Mouse (Mus musculus): Measurements from ENCODE around the gene Med25. TPM values are rescaled to one million over a fixed set of nuclear protein-coding genes. Genes with fewer than 3 reads are reported as not detected.

Gene Med25
- polyA plus RNA-seq, 1 experiment from 2014 or later, result 51.9 TPM

GRCm38 (mm10) chr7:44863982-44864494 lies 28.5 kb downstream of the Med25 start:
- no peak for ATAC-seq (replicated peaks; ENCODE audit: insufficient number of reproducible peaks, low FRiP score, low TSS enrichment)
- Histone ChIP-seq H3K9ac (ENCODE audit: low read depth, low read length) (no peak overlapping the region), H3K27ac (ENCODE audit: low read depth, low read length) (peak overlapping the region; percentile 32; the same call in 1 of the 2 replicates), H3K4me1 (ENCODE audit: control insufficient read depth, insufficient read depth, low read length) (peaks cover 45% of the 10 kb centered on the region), H3K9me3 (replicated peaks; ENCODE audit: control insufficient read depth, low read length) (no peaks in the 10 kb centered on the region), H3K36me3 (ENCODE audit: control insufficient read depth, insufficient read depth, low read length) (peaks cover 25% of the 10 kb centered on the region), H3K4me2 (no peak overlapping the region), H3K4me3 (ENCODE audit: low read depth, low read length) (no peak overlapping the region), H3K27me3 (ENCODE audit: control insufficient read depth, insufficient read depth, low read length) (no peaks in the 10 kb centered on the region)
- WGBS (ENCODE audit: insufficient replicate concordance), result 88% methylated on average over 11 of the region's 11 CpGs

- H3K9ac ChIP-seq (ENCODE audit: low read depth, low read length), result no peak overlapping the region
- no peaks in the 10 kb centered on the region for H3K9me3 ChIP-seq (replicated peaks; ENCODE audit: control insufficient read depth, low read length)
- H3K4me2 ChIP-seq, result no peak overlapping the region
- no peak overlapping the region for H3K27ac ChIP-seq (ENCODE audit: low read depth, low read length)
- H3K27me3 ChIP-seq (ENCODE audit: control insufficient read depth, insufficient read depth, low read length), result no peaks in the 10 kb centered on the region
- WGBS (ENCODE audit: insufficient replicate concordance), result 88% methylated on average over 14 of the region's 14 CpGs
- H3K4me3 ChIP-seq (ENCODE audit: low read depth, low read length), result no peak overlapping the region
- H3K36me3 ChIP-seq (ENCODE audit: control insufficient read depth, insufficient read depth, low read length), result peaks cover 25% of the 10 kb centered on the region
- no peak for ATAC-seq (replicated peaks; ENCODE audit: insufficient number of reproducible peaks, low FRiP score, low TSS enrichment)
- peaks cover 42% of the 10 kb centered on the region for H3K4me1 ChIP-seq (ENCODE audit: control insufficient read depth, insufficient read depth, low read length)
Measured at GRCm38 (mm10) chr7:44863210-44863609, 29.3 kb downstream of the Med25 start.

- Histone ChIP-seq H3K4me2 (no peak overlapping the region), H3K9me3 (replicated peaks; ENCODE audit: control insufficient read depth, low read length) (no peaks in the 10 kb centered on the region), H3K27ac (ENCODE audit: low read depth, low read length) (no peak overlapping the region), H3K27me3 (ENCODE audit: control insufficient read depth, insufficient read depth, low read length) (no peaks in the 10 kb centered on the region), H3K4me3 (ENCODE audit: low read depth, low read length) (no peak overlapping the region), H3K4me1 (ENCODE audit: control insufficient read depth, insufficient read depth, low read length) (peaks cover 39% of the 10 kb centered on the region), H3K9ac (ENCODE audit: low read depth, low read length) (no peak overlapping the region), H3K36me3 (ENCODE audit: control insufficient read depth, insufficient read depth, low read length) (peaks cover 25% of the 10 kb centered on the region)
- WGBS (ENCODE audit: insufficient replicate concordance), result 85% methylated on average over 8 of the region's 8 CpGs
- ATAC-seq (replicated peaks; ENCODE audit: insufficient number of reproducible peaks, low FRiP score, low TSS enrichment), result no peak
Measured at GRCm38 (mm10) chr7:44862434-44862833, 30.1 kb downstream of the Med25 start.

- Histone ChIP-seq H3K4me2 (no peak overlapping the region), H3K4me3 (ENCODE audit: low read depth, low read length) (no peak overlapping the region), H3K9me3 (replicated peaks; ENCODE audit: control insufficient read depth, low read length) (no peaks in the 10 kb centered on the region), H3K27ac (ENCODE audit: low read depth, low read length) (no peak overlapping the region), H3K27me3 (ENCODE audit: control insufficient read depth, insufficient read depth, low read length) (no peaks in the 10 kb centered on the region), H3K36me3 (ENCODE audit: control insufficient read depth, insufficient read depth, low read length) (peaks cover 25% of the 10 kb centered on the region), H3K4me1 (ENCODE audit: control insufficient read depth, insufficient read depth, low read length) (peaks cover 31% of the 10 kb centered on the region), H3K9ac (ENCODE audit: low read depth, low read length) (no peak overlapping the region)
- WGBS (ENCODE audit: insufficient replicate concordance), result 85% methylated on average over 14 of the region's 14 CpGs
- no peak for ATAC-seq (replicated peaks; ENCODE audit: insufficient number of reproducible peaks, low FRiP score, low TSS enrichment)
Measured at GRCm38 (mm10) chr7:44861429-44861816, 31.1 kb downstream of the Med25 start.

GRCm38 (mm10) chr7:44860576-44861428 lies 31.7 kb downstream of the Med25 start:
- Histone ChIP-seq H3K27ac (ENCODE audit: low read depth, low read length) (no peak overlapping the region), H3K9ac (ENCODE audit: low read depth, low read length) (no peak overlapping the region), H3K9me3 (replicated peaks; ENCODE audit: control insufficient read depth, low read length) (no peaks in the 10 kb centered on the region), H3K27me3 (ENCODE audit: control insufficient read depth, insufficient read depth, low read length) (no peaks in the 10 kb centered on the region), H3K4me2 (no peak overlapping the region), H3K36me3 (ENCODE audit: control insufficient read depth, insufficient read depth, low read length) (peaks cover 25% of the 10 kb centered on the region), H3K4me3 (ENCODE audit: low read depth, low read length) (no peak overlapping the region), H3K4me1 (ENCODE audit: control insufficient read depth, insufficient read depth, low read length) (peaks cover 25% of the 10 kb centered on the region)
- 61% methylated on average over 22 of the region's 22 CpGs for WGBS (ENCODE audit: insufficient replicate concordance)
- no peak for ATAC-seq (replicated peaks; ENCODE audit: insufficient number of reproducible peaks, low FRiP score, low TSS enrichment)

GRCm38 (mm10) chr7:44859896-44860295 lies 32.6 kb downstream of the Med25 start:
- WGBS (ENCODE audit: insufficient replicate concordance), result 90% methylated on average over 11 of the region's 11 CpGs
- H3K4me1 ChIP-seq (ENCODE audit: control insufficient read depth, insufficient read depth, low read length), result peaks cover 21% of the 10 kb centered on the region
- H3K4me2 ChIP-seq, result no peak overlapping the region
- no peaks in the 10 kb centered on the region for H3K9me3 ChIP-seq (replicated peaks; ENCODE audit: control insufficient read depth, low read length)
- H3K27me3 ChIP-seq (ENCODE audit: control insufficient read depth, insufficient read depth, low read length), result no peaks in the 10 kb centered on the region
- peaks cover 21% of the 10 kb centered on the region for H3K36me3 ChIP-seq (ENCODE audit: control insufficient read depth, insufficient read depth, low read length)
- ATAC-seq (replicated peaks; ENCODE audit: insufficient number of reproducible peaks, low FRiP score, low TSS enrichment), result no peak
- H3K4me3 ChIP-seq (ENCODE audit: low read depth, low read length), result no peak overlapping the region
- no peak overlapping the region for H3K9ac ChIP-seq (ENCODE audit: low read depth, low read length)
- H3K27ac ChIP-seq (ENCODE audit: low read depth, low read length), result no peak overlapping the region

GRCm38 (mm10) chr7:44857905-44858304 lies 34.6 kb downstream of the Med25 start:
- H3K9ac ChIP-seq (ENCODE audit: low read depth, low read length), result peak overlapping the region; percentile 67
- ATAC-seq (replicated peaks; ENCODE audit: insufficient number of reproducible peaks, low FRiP score, low TSS enrichment), result no peak
- H3K4me1 ChIP-seq (ENCODE audit: control insufficient read depth, insufficient read depth, low read length), result peaks cover 25% of the 10 kb centered on the region
- peak overlapping the region; percentile 80; the same call in 1 of the 2 replicates for H3K27ac ChIP-seq (ENCODE audit: low read depth, low read length)
- no peaks in the 10 kb centered on the region for H3K27me3 ChIP-seq (ENCODE audit: control insufficient read depth, insufficient read depth, low read length)
- H3K9me3 ChIP-seq (replicated peaks; ENCODE audit: control insufficient read depth, low read length), result no peaks in the 10 kb centered on the region
- peak overlapping the region; percentile 81 for H3K4me2 ChIP-seq
- H3K4me3 ChIP-seq (ENCODE audit: low read depth, low read length), result peak overlapping the region; percentile 56
- 23% methylated on average over 8 of the region's 8 CpGs for WGBS (ENCODE audit: insufficient replicate concordance)
- peaks cover 9% of the 10 kb centered on the region for H3K36me3 ChIP-seq (ENCODE audit: control insufficient read depth, insufficient read depth, low read length)

- Histone ChIP-seq H3K4me3 (ENCODE audit: low read depth, low read length) (peak within 1 kb of the TSS; percentile 56), H3K27me3 (ENCODE audit: control insufficient read depth, insufficient read depth, low read length) (no peaks in the 10 kb centered on the region), H3K9me3 (replicated peaks; ENCODE audit: control insufficient read depth, low read length) (no peaks in the 10 kb centered on the region), H3K9ac (ENCODE audit: low read depth, low read length) (peak within 1 kb of the TSS; percentile 67), H3K27ac (ENCODE audit: low read depth, low read length) (peak within 1 kb of the TSS; percentile 80), H3K4me1 (ENCODE audit: control insufficient read depth, insufficient read depth, low read length) (peaks cover 25% of the 10 kb centered on the region), H3K36me3 (ENCODE audit: control insufficient read depth, insufficient read depth, low read length) (peaks cover 7% of the 10 kb centered on the region), H3K4me2 (peak within 1 kb of the TSS; percentile 81)
- under 1% methylated on average over 32 of the region's 32 CpGs for whole genome bisulfite sequencing (ENCODE audit: insufficient replicate concordance)
- 0 out of 2 replicates have a peak, but pooled peaks have one; percentile 3 for ATAC-seq (replicated peaks; ENCODE audit: insufficient number of reproducible peaks, low FRiP score, low TSS enrichment)
Measured at GRCm38 (mm10) chr7:44857042-44857552, 35.4 kb downstream of the Med25 start, which contains the start of gene Pnkp. Gene Pnkp (plus strand): TSS chr7:44857139.

Measured in heart, embryonic 11.5 days (tissue).